Mouse (Mus musculus): ENCODE measurements around the gene Ucn3.
"Not testable (repeated sequence)": the region's sequence is repeated elsewhere in the genome, so short reads cannot be mapped to it uniquely, and the experiment has no call there.

DNA sequence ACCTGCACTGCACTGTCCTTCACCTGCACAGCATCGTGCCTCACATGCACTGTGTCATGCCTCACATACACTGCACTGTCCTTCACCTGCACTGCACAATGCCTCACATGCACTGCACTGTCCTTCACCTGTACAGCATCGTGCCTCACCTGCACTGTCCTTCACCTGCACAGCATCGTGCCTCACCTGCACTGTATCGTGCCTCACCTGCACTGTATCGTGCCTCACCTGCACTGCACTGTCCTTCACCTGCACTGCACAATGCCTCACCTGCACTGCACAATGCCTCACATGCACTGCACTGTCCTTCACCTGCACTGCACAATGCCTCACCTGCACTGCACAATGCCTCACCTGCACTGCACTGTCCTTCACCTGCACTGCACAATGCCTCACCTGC is 46.9 kb downstream of the Ucn3 start:
- TF ChIP-seq CTCF (IDR thresholded peaks at IDR 0.05; ENCODE audit: low read depth, low read length); POLR2A (IDR thresholded peaks at IDR 0.05; ENCODE audit: insufficient read depth, low read length); EP300 (IDR thresholded peaks at IDR 0.05; ENCODE audit: insufficient read depth, low read depth, low read length): not testable (repeated sequence)
